ENCODE assay signal across 10 mouse cellular contexts in the genomic region with DNA sequence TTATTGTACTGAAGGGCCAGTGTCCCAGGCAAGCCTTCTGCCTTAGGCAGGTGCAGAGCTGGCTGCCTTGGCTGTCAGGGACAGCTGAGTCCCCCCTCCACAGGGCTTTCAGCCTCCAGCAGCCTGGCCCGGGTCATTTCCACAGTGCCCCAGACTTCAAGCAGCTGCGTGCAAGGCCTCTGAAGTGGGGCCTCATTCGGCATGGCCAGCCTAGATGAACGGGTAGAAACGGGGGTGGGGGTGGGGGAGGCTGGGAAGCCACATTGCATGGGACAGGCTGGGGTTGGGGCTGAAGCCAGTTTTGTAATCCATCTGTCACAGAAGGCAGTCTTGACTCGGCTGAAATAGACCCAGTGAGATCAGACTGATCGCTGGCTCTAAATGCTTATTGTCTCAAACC. TPM values are rescaled to one million over a fixed set of nuclear protein-coding genes. Genes with fewer than 3 reads are reported as not detected.
DNase-seq lines count a peak whose midpoint lies in the region.
"Had no signal": no experiment of that assay in that cellular context is flagged by ENCODE, and none has a peak within 500 bp of the region (broad histone marks: within the 10 kb centered on the region; RNA-seq: fewer than 3 reads in every experiment).

No protein-coding gene starts in this region.

- H3K9me3 ChIP-seq in hindbrain, embryonic 10.5 days: 0 out of 2 replicates have a peak, but pooled peaks cover 6% of the 10 kb centered on the region

- DNase-seq in brain, adult 2 months (ENCODE audit: low read depth, low spot score): peak; percentile 20
- peak; percentile 15 for DNase-seq in embryo, embryonic 9.5 days (ENCODE audit: extremely low spot score)
- DNase-seq in hindbrain, embryonic 10.5 days (ENCODE audit: low spot score): peak; percentile 54
- peak; percentile 26 for DNase-seq in mesoderm, embryonic 11.5 days (ENCODE audit: low read depth, low spot score)
- no peak for DNase-seq in heart, postnatal 36 days
- DNase-seq in layer of hippocampus, adult 8-10 months (ENCODE audit: low spot score in 2 of 2): no peak
- no peak for DNase-seq in spleen, postnatal 4 days (ENCODE audit: low spot score in 2 of 2)
- DNase-seq in layer of hippocampus, adult 9-10 months (ENCODE audit: low spot score): no peak
- DNase-seq: heart, adult 11 months; layer of hippocampus, adult 9-11 months had no signal

- no peak overlapping the region for H3K4me3 ChIP-seq in hindbrain, embryonic 10.5 days

- peaks cover 60% of the 10 kb centered on the region for H3K4me1 ChIP-seq in hindbrain, embryonic 10.5 days (replicated peaks)

- intact Hi-C loops in heart, postnatal 36 days (cut with DNase I): no loop called here

- H3K36me3 ChIP-seq in hindbrain, embryonic 10.5 days: no peaks in the 10 kb centered on the region

- H3K27ac ChIP-seq in hindbrain, embryonic 10.5 days: peak overlapping the region; percentile 81

- H3K27me3 ChIP-seq in hindbrain, embryonic 10.5 days (ENCODE audit: insufficient read depth, poor library complexity, severe bottlenecking): peaks cover 12% of the 10 kb centered on the region

- WGBS in hindbrain, embryonic 10.5 days: 24% methylated on average over 7 of the region's 7 CpGs

RNA-seq across cellular contexts. Expression of gene Lrp8, which starts 26.4 kb away (rescaled TPM):
- 10.0 and 13.9 TPM in 2 replicates for polyA plus RNA-seq in hindbrain, embryonic 10.5 days (2016; fragmentation: Nextera tagmentation; extraction: Ambion mirVana)
- total RNA-seq in heart, postnatal 36 days (2021): 1 to 10 TPM in 1 of 2 experiments, under 1 TPM in 1; 0.97 to 1.1 TPM
- total RNA-seq in layer of hippocampus, adult 8-10 months (2022): 100 to 1,000 TPM in 1 of 4 experiments, 10 to 100 TPM in 3; 82.8 to 103 (median 94.8) TPM

Comparison
In these comparisons a context has a peak if more than half of its experiments do, and no peak if none do; other contexts are left out.
1. DNase-seq: peak in brain, adult 2 months (single experiment), embryo, embryonic 9.5 days (single experiment), hindbrain, embryonic 10.5 days (single experiment) and mesoderm, embryonic 11.5 days (single experiment); none in heart, postnatal 36 days (0 of 2), layer of hippocampus, adult 8-10 months (0 of 2), spleen, postnatal 4 days (0 of 2) and layer of hippocampus, adult 9-10 months (single experiment).
2. RNA of gene Lrp8, which starts 26.4 kb away (total RNA-seq): 82.8 to 103 TPM in layer of hippocampus, adult 8-10 months; 0.97 to 1.1 TPM in heart, postnatal 36 days; every median in the first group is over 10 times any median in the second.